Mouse (Mus musculus) neural tube, embryonic 10.5 days (tissue): ENCODE results near the gene Krtap28-13.

Source experiments
- DNase-seq: peaks from one replicate; pipeline ENCODE4 v3.0.0-alpha.2; 2017; ENCODE audit warnings: low spot score; ENCODE audit errors: extremely low spot score

Gene Krtap28-13

GRCm38 (mm10) chr1:83091268-83091667 lies 30.5 kb downstream of the Krtap28-13 start:
- no peak for DNase-seq

- DNase-seq = no peak
Measured at GRCm38 (mm10) chr1:83096935-83097334, 36.2 kb downstream of the Krtap28-13 start.

GRCm38 (mm10) chr1:83099160-83099559 lies 38.4 kb downstream of the Krtap28-13 start:
- no peak for DNase-seq

- DNase-seq = no peak
Measured at GRCm38 (mm10) chr1:83099580-83100137, 38.9 kb downstream of the Krtap28-13 start.

- DNase-seq = no peak
Measured at GRCm38 (mm10) chr1:83101891-83102290, 41.2 kb downstream of the Krtap28-13 start.

GRCm38 (mm10) chr1:83105464-83105863 lies 44.7 kb downstream of the Krtap28-13 start:
- DNase-seq = no peak

GRCm38 (mm10) chr1:83107410-83107978 lies 46.8 kb downstream of the Krtap28-13 start:
- no peak for DNase-seq

GRCm38 (mm10) chr1:83110992-83111391 lies 50.3 kb downstream of the Krtap28-13 start:
- DNase-seq = no peak
